Mouse (Mus musculus) macrophage (primary cell): ENCODE measurements around the gene Stoml1. TPM values are rescaled to one million over a fixed set of nuclear protein-coding genes. Genes with fewer than 3 reads are reported as not detected.

Source experiments
- H3K27ac ChIP-seq: fragments of 350-480 bp; formaldehyde crosslinking; 2 replicates; pipeline ENCODE4 v1.9.0; 2021
- H3K36me3 ChIP-seq: fragments of 350-480 bp; formaldehyde crosslinking; 2 replicates; pipeline ENCODE4 v1.9.0; 2021; ENCODE audit errors: inconsistent target
- H3K4me3 ChIP-seq: fragments of 350-480 bp; formaldehyde crosslinking; 2 replicates; pipeline ENCODE4 v1.9.0; 2021; ENCODE audit errors: inconsistent target
- H3K79me2 ChIP-seq: fragments of 350-480 bp; formaldehyde crosslinking; 2 replicates; pipeline ENCODE4 v1.9.0; 2021; ENCODE audit errors: inconsistent target
- whole genome bisulfite sequencing: methylation state at CpG from one replicate; pipeline ENCODE4 v1.1.7; 2026; ENCODE audit warnings: inconsistent platforms; ENCODE audit not compliant: missing documents; 5-methylcytosine and 5-hydroxymethylcytosine counted together
- polyA plus RNA-seq: library from polyadenylated mRNA; stranded (reverse); fragments of 250-400 nt; gene quantifications from 3 replicates; pipeline ENCODE4 v1.2.4, GENCODE M21; 2018; ENCODE audit warnings: inconsistent platforms
- total RNA-seq, 78 experiments: library from RNA; depleted of rRNA; stranded (reverse); fragments of 250-400 nt; gene quantifications; 1 replicate in 9 of 78; 2 replicates in 24 of 78; 3 replicates in 43 of 78; 4 replicates in 2 of 78; pipeline ENCODE4 v1.2.4; 2018; ENCODE audit warnings: inconsistent platforms in 56 of 78

Gene Stoml1
- total RNA-seq (2018; cell fraction: chromatin; rRNA removed): 100 to 1,000 TPM in 13 of 26 experiments, 10 to 100 TPM in 13; 27.1 to 163 (median 99.6) TPM
- 10 to 100 TPM; 10.7 to 62.8 (median 27.9) TPM for total RNA-seq (2018; cell fraction: cytosol; rRNA removed)
- 100 to 1,000 TPM in 7 of 26 experiments, 10 to 100 TPM in 19; 29.0 to 154 (median 81.6) TPM for total RNA-seq (2018; cell fraction: nucleus; rRNA removed)
- 18.3 to 33.2 TPM (median 18.3 TPM) in 3 replicates for polyA plus RNA-seq

GRCm38 (mm10) chr9:58253033-58253804 lies at the start of gene Stoml1:
Stoml1 (plus strand) TSS chr9:58253164.
- H3K27ac ChIP-seq: peak within 1 kb of the TSS; percentile 69
- peaks cover 18% of the 10 kb centered on the region for H3K36me3 ChIP-seq
- WGBS: 1% methylated on average over 31 of the region's 31 CpGs
- peaks cover 30% of the 10 kb centered on the region for H3K79me2 ChIP-seq
- peak within 1 kb of the TSS; percentile 70 for H3K4me3 ChIP-seq

DNA sequence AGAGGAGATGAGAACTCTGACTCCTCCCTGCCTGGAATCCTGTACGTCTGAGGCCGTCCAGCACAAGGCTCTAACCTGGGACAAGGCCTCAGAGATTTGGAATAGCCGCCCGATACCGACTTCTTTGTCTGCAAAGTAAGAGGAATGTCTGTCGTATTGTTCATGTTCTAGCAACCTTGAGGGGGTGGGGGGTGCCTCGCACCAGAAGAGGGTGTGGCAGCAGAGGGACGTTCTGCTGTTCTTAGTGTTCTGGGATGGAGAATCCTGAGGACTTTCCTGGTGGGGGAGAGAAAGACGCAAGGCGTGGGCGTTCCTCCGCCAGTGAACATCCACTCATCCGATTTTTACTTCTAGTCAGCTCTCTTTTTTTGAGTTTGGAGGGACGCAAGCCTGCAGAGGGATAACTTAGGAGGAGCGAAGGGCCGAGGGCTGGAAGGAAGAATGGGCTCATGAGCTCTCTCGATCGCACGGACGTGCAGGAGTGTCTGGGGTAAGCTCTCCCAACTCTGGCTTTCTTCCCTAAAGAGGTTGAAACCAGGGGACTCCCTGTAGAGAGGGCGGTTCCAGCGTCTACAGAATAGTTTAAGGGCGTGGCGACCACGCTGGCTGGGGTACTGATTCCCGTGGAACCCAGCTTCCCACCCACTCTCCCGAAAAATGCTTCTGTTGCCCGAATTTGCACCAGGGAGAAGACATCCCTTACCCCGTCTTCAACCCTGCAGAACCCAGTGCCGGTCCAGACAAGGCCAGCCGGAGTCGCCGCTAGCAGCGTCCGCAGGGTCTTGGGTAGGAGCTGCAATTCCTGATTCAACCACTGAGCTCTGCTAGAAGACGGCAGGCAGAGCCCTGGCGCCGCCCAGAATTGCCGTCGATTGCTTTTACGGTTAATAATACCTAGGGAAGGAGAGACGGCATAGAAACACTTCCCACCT lies 49.2 kb upstream of the Stoml1 start, which contains the start of the genes Islr and Islr2:
Gene Islr, minus strand, starts transcription at position 791 of the 932 bp plus-strand sequence.
Gene Islr2, minus strand, starts transcription at position 804 of the 932 bp plus-strand sequence.
- WGBS: 8% methylated on average over 42 of the region's 42 CpGs
- Histone ChIP-seq H3K27ac (no peak within 1 kb of the TSS), H3K4me3 (peak within 1 kb of the TSS; percentile 34), H3K36me3 (no peaks in the 10 kb centered on the region), H3K79me2 (no peaks in the 10 kb centered on the region)

DNA sequence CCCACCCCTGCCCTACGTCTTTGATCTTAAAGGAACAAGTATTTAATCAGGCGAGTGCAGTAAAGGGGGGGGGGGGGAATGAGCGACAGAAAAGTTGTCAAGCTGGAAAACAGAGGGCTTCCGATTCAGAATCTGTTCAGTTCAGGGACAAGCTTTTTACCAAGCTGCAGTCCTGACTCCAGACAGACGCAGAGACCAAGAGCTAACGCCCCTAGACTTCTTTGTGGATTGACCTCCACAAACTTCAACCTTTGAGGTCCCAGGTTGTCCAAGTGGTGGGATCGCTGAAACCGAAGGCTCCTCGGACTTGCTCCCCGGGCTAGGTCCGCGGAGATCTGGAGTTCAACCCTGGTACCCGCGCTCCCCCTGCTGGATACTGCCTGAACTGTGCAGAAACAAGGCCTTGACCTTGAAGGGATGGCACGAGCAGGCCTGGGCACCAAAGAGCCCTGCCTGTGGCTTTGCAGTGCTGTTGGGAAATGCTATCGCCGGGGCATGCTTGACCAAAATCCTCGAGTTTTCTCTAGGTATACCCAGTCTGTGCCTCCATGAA lies 48.4 kb upstream of the Stoml1 start:
- Histone ChIP-seq H3K79me2 (no peaks in the 10 kb centered on the region), H3K4me3 (peak overlapping the region; percentile 34), H3K36me3 (no peaks in the 10 kb centered on the region), H3K27ac (no peak overlapping the region)
- WGBS: 3% methylated on average over 17 of the region's 18 CpGs

GRCm38 (mm10) chr9:58206013-58206412 lies 47.0 kb upstream of the Stoml1 start:
- Histone ChIP-seq H3K4me3 (no peak overlapping the region), H3K27ac (no peak overlapping the region), H3K36me3 (no peaks in the 10 kb centered on the region), H3K79me2 (no peaks in the 10 kb centered on the region)
- 92% methylated on average over 7 of the region's 7 CpGs for WGBS

GRCm38 (mm10) chr9:58209462-58210303 lies 43.3 kb upstream of the Stoml1 start:
- no peaks in the 10 kb centered on the region for H3K36me3 ChIP-seq
- H3K4me3 ChIP-seq: no peak overlapping the region
- H3K27ac ChIP-seq: no peak overlapping the region
- no peaks in the 10 kb centered on the region for H3K79me2 ChIP-seq
- WGBS: 95% methylated on average over 8 of the region's 8 CpGs

DNA sequence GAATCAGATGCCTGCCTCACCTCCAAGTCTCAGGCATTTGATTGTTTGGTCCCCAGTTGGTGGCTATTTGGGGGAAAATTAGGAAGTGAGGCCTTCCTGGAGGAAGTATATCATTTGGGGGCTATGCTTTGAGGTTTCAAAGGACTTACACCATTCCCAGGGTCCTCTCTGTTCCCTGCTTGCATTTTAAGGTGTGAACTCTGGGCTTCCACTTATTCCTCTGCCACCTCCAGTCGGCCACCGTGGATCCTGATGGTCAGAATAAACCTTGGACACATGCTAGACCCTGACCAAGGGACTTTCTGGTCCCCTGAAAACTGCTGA lies 42.7 kb upstream of the Stoml1 start:
- 53% methylated on average over 2 of the region's 2 CpGs for WGBS
- H3K79me2 ChIP-seq: no peaks in the 10 kb centered on the region
- no peak overlapping the region for H3K4me3 ChIP-seq
- H3K36me3 ChIP-seq: no peaks in the 10 kb centered on the region
- no peak overlapping the region for H3K27ac ChIP-seq

DNA sequence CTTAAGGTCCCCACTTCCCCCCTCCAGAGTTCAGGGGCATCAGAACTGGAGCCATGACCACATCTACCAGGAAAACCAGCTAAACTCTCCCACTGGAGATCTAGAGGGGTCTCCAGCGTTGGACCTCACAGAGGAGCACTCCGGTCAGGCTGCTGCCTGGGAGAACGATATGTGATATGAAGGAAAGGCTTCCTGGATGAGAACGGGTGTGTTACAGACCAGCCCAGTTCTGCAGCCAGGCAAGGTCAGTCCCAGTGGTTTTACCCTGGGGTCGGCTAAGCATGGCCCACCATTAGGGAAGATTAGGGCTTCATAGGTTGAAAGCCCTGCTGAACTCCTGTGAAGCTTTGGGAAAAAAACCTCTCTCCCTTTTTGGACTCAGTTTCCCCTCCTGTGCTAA lies 39.6 kb upstream of the Stoml1 start:
- Histone ChIP-seq H3K4me3 (no peak overlapping the region), H3K79me2 (no peaks in the 10 kb centered on the region), H3K27ac (no peak overlapping the region), H3K36me3 (no peaks in the 10 kb centered on the region)
- 69% methylated on average over 5 of the region's 5 CpGs for WGBS

DNA sequence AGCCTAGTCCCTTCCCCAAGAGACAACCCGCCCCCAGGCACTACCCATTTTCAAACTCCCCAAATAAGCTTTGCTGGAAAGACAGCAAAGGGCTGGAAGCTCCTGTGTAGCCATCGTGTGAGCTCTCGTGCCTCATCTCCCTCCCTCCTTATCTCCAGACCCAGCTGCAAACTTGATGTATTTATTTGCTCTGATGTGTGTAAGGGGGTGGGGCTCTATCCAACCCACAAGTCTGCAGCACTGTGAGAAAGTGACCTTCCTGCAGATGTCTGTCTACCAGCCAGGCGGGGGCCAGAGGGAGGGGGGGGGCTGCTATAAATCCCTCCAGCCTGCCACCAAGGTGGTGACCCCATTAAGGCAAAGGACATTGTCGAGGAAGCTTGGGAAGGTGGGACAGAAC lies 39.1 kb upstream of the Stoml1 start:
- Histone ChIP-seq H3K27ac (no peak overlapping the region), H3K36me3 (peaks cover 4% of the 10 kb centered on the region; the same call in 1 of the 2 replicates), H3K4me3 (no peak overlapping the region), H3K79me2 (no peaks in the 10 kb centered on the region)
- WGBS: 21% methylated on average over 5 of the region's 5 CpGs

DNA sequence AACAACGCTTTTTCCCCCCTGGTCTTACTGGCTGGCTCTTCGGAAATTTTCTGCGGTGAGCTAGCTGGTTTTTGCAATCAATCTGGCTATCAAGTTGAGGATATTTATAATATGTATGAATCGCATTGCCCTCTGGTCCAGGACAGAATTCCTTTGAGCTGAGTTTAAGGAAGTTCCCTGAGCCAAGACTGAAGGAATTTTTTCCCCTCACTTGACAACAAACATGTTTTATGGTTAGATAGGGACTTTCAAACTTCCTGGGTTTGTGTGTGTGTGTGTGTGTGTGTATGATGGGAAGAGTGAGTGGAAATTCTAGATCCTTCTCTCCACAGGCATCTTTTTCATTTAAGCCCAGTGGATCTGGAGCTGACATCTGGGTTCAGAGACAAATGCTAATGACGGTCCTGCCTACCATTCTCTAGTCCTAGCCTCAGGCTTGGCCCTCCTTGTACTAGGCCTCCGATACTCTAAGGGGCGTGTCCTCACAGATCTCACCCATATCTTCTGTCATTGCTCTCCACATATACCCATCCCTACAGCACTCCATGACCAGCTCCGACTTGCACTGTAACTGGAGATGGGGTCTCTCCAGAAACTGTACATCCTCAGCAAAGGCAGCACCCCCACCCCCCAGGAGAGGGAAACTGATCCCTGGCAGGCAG lies 38.3 kb upstream of the Stoml1 start:
- Histone ChIP-seq H3K4me3 (no peak overlapping the region), H3K27ac (no peak overlapping the region), H3K36me3 (peaks cover 12% of the 10 kb centered on the region), H3K79me2 (no peaks in the 10 kb centered on the region)
- 52% methylated on average over 8 of the region's 8 CpGs for WGBS

DNA sequence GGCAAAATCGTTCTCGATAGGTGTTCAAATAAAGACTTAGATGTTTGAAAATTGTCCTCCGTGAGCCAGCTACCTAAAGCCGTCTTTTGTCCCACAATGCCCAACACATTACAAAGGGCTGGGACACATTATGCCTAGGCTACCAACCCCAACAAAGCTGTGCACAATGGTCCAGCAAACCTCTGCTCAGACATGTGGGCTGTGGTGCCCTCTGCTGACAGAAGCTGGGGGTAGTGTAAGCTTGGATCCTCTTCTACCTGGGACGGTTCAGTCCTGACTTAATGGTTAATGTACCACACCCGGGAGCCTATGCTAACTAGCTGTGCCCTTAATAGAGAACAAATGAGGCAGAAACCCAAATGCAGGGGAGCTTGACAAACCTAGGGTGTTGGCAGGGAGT lies 36.6 kb upstream of the Stoml1 start:
- H3K36me3 ChIP-seq: peaks cover 30% of the 10 kb centered on the region
- WGBS: 70% methylated on average over 6 of the region's 6 CpGs
- no peak overlapping the region for H3K27ac ChIP-seq
- no peak overlapping the region for H3K4me3 ChIP-seq
- no peaks in the 10 kb centered on the region for H3K79me2 ChIP-seq

GRCm38 (mm10) chr9:58218539-58218938 lies 34.4 kb upstream of the Stoml1 start:
- Histone ChIP-seq H3K4me3 (no peak overlapping the region), H3K36me3 (peaks cover 51% of the 10 kb centered on the region), H3K27ac (no peak overlapping the region), H3K79me2 (no peaks in the 10 kb centered on the region)
- 96% methylated on average over 3 of the region's 3 CpGs for WGBS

- no peak overlapping the region for H3K27ac ChIP-seq
- H3K36me3 ChIP-seq: peaks cover 69% of the 10 kb centered on the region
- 75% methylated on average over 21 of the region's 24 CpGs for whole genome bisulfite sequencing
- H3K79me2 ChIP-seq: no peaks in the 10 kb centered on the region
- no peak overlapping the region for H3K4me3 ChIP-seq
These were observed 32.6 kb upstream of the Stoml1 start for GRCm38 (mm10) chr9:58220218-58220903.

GRCm38 (mm10) chr9:58224356-58224755 lies 28.6 kb upstream of the Stoml1 start:
- Histone ChIP-seq H3K27ac (no peak overlapping the region), H3K4me3 (no peak overlapping the region), H3K36me3 (peaks cover 86% of the 10 kb centered on the region), H3K79me2 (no peaks in the 10 kb centered on the region)
- WGBS: 100% methylated on average over 1 of the region's 2 CpGs
